In the genomic region with DNA sequence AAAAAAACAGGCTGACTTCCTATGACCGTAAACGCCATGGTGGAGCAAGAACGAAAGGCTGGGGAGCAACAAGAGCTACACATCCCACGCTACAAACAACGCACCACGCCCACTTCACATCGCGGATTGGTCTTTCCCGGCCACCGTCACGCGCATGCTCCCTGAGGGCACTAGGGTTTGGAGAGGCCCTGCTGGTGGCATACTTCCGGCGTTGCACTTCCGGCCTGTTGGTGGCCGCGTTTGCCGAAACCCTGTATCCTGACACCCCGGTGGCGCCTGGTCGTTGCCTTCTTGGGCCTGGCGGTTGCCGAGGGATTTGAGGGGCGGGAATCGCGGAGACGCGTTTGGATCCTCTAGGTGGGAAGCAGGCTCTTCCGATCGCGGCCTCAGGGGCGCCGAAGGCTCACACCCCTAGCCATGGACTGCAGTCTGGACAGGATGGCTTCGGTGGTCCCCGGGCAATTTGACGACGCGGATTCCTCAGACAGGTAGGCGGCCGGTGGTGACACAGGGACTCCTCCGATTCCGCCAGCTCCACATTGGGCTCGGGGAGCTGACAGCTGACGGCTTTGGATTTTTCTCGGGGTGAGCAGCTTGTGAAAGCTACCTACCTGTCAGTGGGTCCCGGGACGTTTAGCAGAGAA, we compare ENCODE assay signal across 8 mouse cellular contexts. TPM values are rescaled to one million over a fixed set of nuclear protein-coding genes. Genes with fewer than 3 reads are reported as not detected.
A peak's percentile ranks its signal among the peaks of the same experiment; 100 is the strongest.
DNase-seq lines count a peak whose midpoint lies in the region; ATAC-seq and TF ChIP-seq lines count a peak whose summit lies in the region.

TSS of gene Cage1 (minus strand) at position 26 of the 644 bp plus-strand sequence.

- no peak for TF ChIP-seq RAD21 in MEL (IDR thresholded peaks at IDR 0.05; ENCODE audit: low read depth, low read length)

- DNase-seq in MEL (ENCODE audit: low read depth, low spot score): peak; percentile 98
- DNase-seq in cerebellum, adult 2 months: peak; percentile 97 to 99
- peak; percentile 99 for DNase-seq in forebrain, postnatal 0 days
- peak; percentile 97 for DNase-seq in heart, postnatal 4 days
- peak; percentile 96 to 98 for DNase-seq in layer of hippocampus, adult 8-10 months (ENCODE audit: low spot score in 2 of 2)
- peak; percentile 94 for DNase-seq in ovary, adult 18-20 months (ENCODE audit: low spot score)
- DNase-seq in thymus, postnatal 0 days (ENCODE audit: low spot score): peak; percentile 98

- no peaks in the 10 kb centered on the region for H3K27me3 ChIP-seq in MEL (ENCODE audit: control insufficient read depth in 1 of 2, insufficient read depth in 2 of 2, low read length in 2 of 2)
- no peaks in the 10 kb centered on the region for H3K27me3 ChIP-seq in cerebellum, adult 2 months (ENCODE audit: control insufficient read depth, insufficient read depth, low read length)
- H3K27me3 ChIP-seq in forebrain, postnatal 0 days (ENCODE audit: insufficient read depth, low read length): no peaks in the 10 kb centered on the region
- H3K27me3 ChIP-seq in lung, embryonic 15.5 days: no peaks in the 10 kb centered on the region

- H3K27ac ChIP-seq in MEL (ENCODE audit: control insufficient read depth, low read depth, low read length): peak within 1 kb of the TSS; percentile 80
- H3K27ac ChIP-seq in cerebellum, adult 2 months (ENCODE audit: insufficient read depth, low read length): peak within 1 kb of the TSS; percentile 31; the same call in 1 of the 2 replicates
- H3K27ac ChIP-seq in forebrain, postnatal 0 days (ENCODE audit: low read depth, low read length): peak within 1 kb of the TSS; percentile 81
- H3K27ac ChIP-seq in lung, embryonic 15.5 days: peak within 1 kb of the TSS; percentile 74

- TF ChIP-seq EP300 in MEL (IDR thresholded peaks at IDR 0.05; ENCODE audit: low read depth in 1 of 2, low read length in 2 of 2): no peak; a peak in 1 of 4 replicates

- under 1% methylated on average over 47 of the region's 47 CpGs for whole genome bisulfite sequencing in cerebellum, adult 2 months
- under 1% methylated on average over 47 of the region's 47 CpGs for WGBS in forebrain, postnatal 0 days
- WGBS in lung, embryonic 15.5 days: under 1% methylated on average over 47 of the region's 47 CpGs

- H3K4me1 ChIP-seq in MEL (ENCODE audit: control insufficient read depth in 1 of 2, insufficient read depth in 2 of 2, low read length in 2 of 2): peaks cover 2 to 9% of the 10 kb centered on the region in 2 experiments; a peak in 3 of 4 replicates
- H3K4me1 ChIP-seq in cerebellum, adult 2 months (ENCODE audit: control insufficient read depth, insufficient read depth, low read length): no peaks in the 10 kb centered on the region
- peaks cover 10% of the 10 kb centered on the region; the same call in 1 of the 2 replicates for H3K4me1 ChIP-seq in forebrain, postnatal 0 days (ENCODE audit: insufficient read depth)
- H3K4me1 ChIP-seq in lung, embryonic 15.5 days: peaks cover 14% of the 10 kb centered on the region

- TF ChIP-seq CTCF in MEL (IDR thresholded peaks at IDR 0.05 in 2 of 3, conservative IDR thresholded peaks at IDR 0.05 in 1 of 3; ENCODE audit: control insufficient read depth in 1 of 3, insufficient read depth in 1 of 3, low read depth in 2 of 3, low read length in 3 of 3, poor library complexity in 1 of 3, severe bottlenecking in 1 of 3): no peak
- peak; percentile 12; the same call in 1 of the 2 replicates for TF ChIP-seq CTCF in cerebellum, adult 2 months (IDR thresholded peaks at IDR 0.05; ENCODE audit: borderline replicate concordance, insufficient read depth, low read depth, low read length)
- TF ChIP-seq CTCF in forebrain, postnatal 0 days (IDR thresholded peaks at IDR 0.05; ENCODE audit: low read depth): peak; percentile 64

- no peaks in the 10 kb centered on the region for H3K9me3 ChIP-seq in MEL (replicated peaks; ENCODE audit: insufficient read depth, low read length)
- H3K9me3 ChIP-seq in forebrain, postnatal 0 days (ENCODE audit: low read length): no peaks in the 10 kb centered on the region
- H3K9me3 ChIP-seq in lung, embryonic 15.5 days: no peaks in the 10 kb centered on the region

- TF ChIP-seq POLR2A in MEL (IDR thresholded peaks at IDR 0.05; ENCODE audit: control insufficient read depth in 1 of 2, insufficient read depth in 1 of 2, low read depth in 1 of 2, low read length in 2 of 2, poor library complexity in 1 of 2): peak; percentile 78 to 89
- peak; percentile 88 for TF ChIP-seq POLR2A in cerebellum, adult 2 months (IDR thresholded peaks at IDR 0.05; ENCODE audit: borderline replicate concordance, insufficient read depth, low read length)

- peak within 1 kb of the TSS; percentile 76 to 87 for H3K4me3 ChIP-seq in MEL (ENCODE audit: control insufficient read depth in 1 of 2, insufficient read depth in 1 of 2, low read depth in 2 of 2, low read length in 2 of 2)
- peak within 1 kb of the TSS; percentile 80 for H3K4me3 ChIP-seq in cerebellum, adult 2 months (replicated peaks; ENCODE audit: insufficient read depth, low read depth, low read length)
- H3K4me3 ChIP-seq in forebrain, postnatal 0 days (ENCODE audit: low read depth, low read length): peak within 1 kb of the TSS; percentile 88
- peak within 1 kb of the TSS; percentile 77 for H3K4me3 ChIP-seq in lung, embryonic 15.5 days

- peaks cover 31% of the 10 kb centered on the region for H3K79me2 ChIP-seq in MEL (ENCODE audit: control insufficient read depth, insufficient read depth, low read length, poor library complexity)

- H3K4me2 ChIP-seq in forebrain, postnatal 0 days (ENCODE audit: low read depth): peak within 1 kb of the TSS; percentile 81
- peak within 1 kb of the TSS; percentile 88 for H3K4me2 ChIP-seq in lung, embryonic 15.5 days

- ATAC-seq in forebrain, postnatal 0 days: peak; percentile 99
- ATAC-seq in lung, embryonic 15.5 days (ENCODE audit: borderline replicate concordance, extremely low read depth, low FRiP score, low TSS enrichment): peak; percentile 95

- peak within 1 kb of the TSS; percentile 88 for H3K9ac ChIP-seq in MEL (ENCODE audit: control insufficient read depth, low read depth, low read length, poor library complexity, severe bottlenecking)
- peak within 1 kb of the TSS; percentile 76 for H3K9ac ChIP-seq in forebrain, postnatal 0 days
- H3K9ac ChIP-seq in lung, embryonic 15.5 days: peak within 1 kb of the TSS; percentile 83

- H3K36me3 ChIP-seq in MEL (ENCODE audit: control insufficient read depth in 1 of 2, insufficient read depth in 2 of 2, low read length in 2 of 2): peaks cover 9 to 20% of the 10 kb centered on the region in 2 experiments
- H3K36me3 ChIP-seq in forebrain, postnatal 0 days (ENCODE audit: insufficient read depth): peaks cover 20% of the 10 kb centered on the region
- peaks cover 21% of the 10 kb centered on the region for H3K36me3 ChIP-seq in lung, embryonic 15.5 days

TF ChIP-seq in MEL, 35 proteins besides CTCF, POLR2A, EP300 and RAD21 (continues in another document):
- no peak for TF ChIP-seq MYB (IDR thresholded peaks at IDR 0.05; ENCODE audit: low read depth, low read length)
- TF ChIP-seq JUND (IDR thresholded peaks at IDR 0.05; ENCODE audit: low read depth, low read length): no peak
- no peak for TF ChIP-seq MEF2A (IDR thresholded peaks at IDR 0.05; ENCODE audit: extremely low read depth, insufficient replicate concordance, low read depth, low read length, poor library complexity, severe bottlenecking)
- no peak for TF ChIP-seq CHD2 (IDR thresholded peaks at IDR 0.05; ENCODE audit: low read length)
- TF ChIP-seq E2F4 (IDR thresholded peaks at IDR 0.05; ENCODE audit: borderline replicate concordance, low read depth, low read length): no peak
- 0 out of 2 replicates have a peak, but pooled peaks have one; percentile 25 for TF ChIP-seq RCOR1 (IDR thresholded peaks at IDR 0.05; ENCODE audit: low read depth, low read length)
- peak; percentile 94 for TF ChIP-seq MYC (IDR thresholded peaks at IDR 0.05; ENCODE audit: low read depth, low read length)
- peak; percentile 70 for TF ChIP-seq TCF12 (IDR thresholded peaks at IDR 0.05; ENCODE audit: low read depth, low read length)
- TF ChIP-seq ZMIZ1 (IDR thresholded peaks at IDR 0.05; ENCODE audit: low read depth, low read length): peak; percentile 72; the same call in 1 of the 2 replicates
- peak; percentile 65; the same call in 1 of the 2 replicates for TF ChIP-seq POLR2AphosphoS2 (IDR thresholded peaks at IDR 0.05; ENCODE audit: low read length)
- TF ChIP-seq GABPA (IDR thresholded peaks at IDR 0.05; ENCODE audit: low read depth, low read length): no peak
- no peak for TF ChIP-seq POLR2AphosphoS5 (IDR thresholded peaks at IDR 0.05; ENCODE audit: borderline replicate concordance, low read depth, low read length)
- no peak for TF ChIP-seq ZKSCAN1 (IDR thresholded peaks at IDR 0.05; ENCODE audit: low read depth, low read length)
- peak; percentile 17; the same call in 1 of the 2 replicates for TF ChIP-seq SMC3 (IDR thresholded peaks at IDR 0.05; ENCODE audit: low read depth, low read length)
- peak; percentile 96 for TF ChIP-seq HCFC1 (IDR thresholded peaks at IDR 0.05; ENCODE audit: low read depth, low read length)
- no peak for TF ChIP-seq CHD1 (IDR thresholded peaks at IDR 0.05; ENCODE audit: low read depth, low read length)
- TF ChIP-seq MAX (IDR thresholded peaks at IDR 0.05; ENCODE audit: low read length): peak; percentile 86
- peak; percentile 90 for TF ChIP-seq KAT2A (conservative IDR thresholded peaks at IDR 0.05; ENCODE audit: low read depth, low read length)
- TF ChIP-seq SIN3A (IDR thresholded peaks at IDR 0.05; ENCODE audit: low read length): peak; percentile 99
- TF ChIP-seq ELF1 (IDR thresholded peaks at IDR 0.05; ENCODE audit: low read depth, low read length): peak; percentile 96
- TF ChIP-seq USF1 (IDR thresholded peaks at IDR 0.05; ENCODE audit: low read depth, low read length): peak; percentile 33; the same call in 1 of the 2 replicates
- peak; percentile 90 for TF ChIP-seq TBP (IDR thresholded peaks at IDR 0.05; ENCODE audit: low read depth, low read length)
- TF ChIP-seq NRF1 (IDR thresholded peaks at IDR 0.05; ENCODE audit: insufficient read depth, low read depth, low read length, poor library complexity, severe bottlenecking): peak; percentile 98

RNA-seq across cellular contexts. Expression of gene Cage1, which starts in this region (rescaled TPM):
- total RNA-seq in MEL (2012; rRNA removed): 1.0 and 1.1 TPM in 2 replicates
- under 1 TPM in 1 of 2 experiments, not detected in 1; 0.78 TPM for polyA plus RNA-seq in MEL (2012; ENCODE audit: insufficient read depth in 1 of 2, insufficient read length in 2 of 2, low read depth in 1 of 2, low replicate concordance in 2 of 2, missing spikeins in 1 of 2)
- 0.73 and 0.82 TPM in 2 replicates for polyA plus RNA-seq in cerebellum, adult 2 months (2012; rRNA removed)
- total RNA-seq in forebrain, postnatal 0 days (2014; rRNA removed): 3.2 and 5.7 TPM in 2 replicates
- 2.2 and 3.0 TPM in 2 replicates for polyA plus RNA-seq in forebrain, postnatal 0 days (2015; fragmentation: Nextera tagmentation; extraction: Ambion mirVana)
- total RNA-seq in heart, postnatal 4 days (2021): 1 to 10 TPM; 1.9 to 2.2 TPM
- total RNA-seq in layer of hippocampus, adult 8-10 months (2022): 1 to 10 TPM; 4.5 to 8.5 (median 6.7) TPM
- 0.87 and 1.1 TPM in 2 replicates for polyA plus RNA-seq in lung, embryonic 15.5 days (2015; fragmentation: Nextera tagmentation; extraction: Ambion mirVana)
- 1.0 and 1.2 TPM in 2 replicates for polyA plus RNA-seq in thymus, postnatal 0 days (2015; fragmentation: Nextera tagmentation; extraction: Ambion mirVana)

Comparison
In these comparisons a context has a peak if more than half of its experiments do, and no peak if none do; other contexts are left out.
1. Peak in every context shown above with its lines: DNase-seq, ATAC-seq, H3K4me3 ChIP-seq and H3K27ac ChIP-seq.
2. Peak in DNase-seq, H3K4me3 ChIP-seq and H3K27ac ChIP-seq in cerebellum, adult 2 months; RNA of the gene not detected or under 1 TPM.
3. H3K27ac ChIP-seq: peak in every context shown above with its lines; median percentile 81 in forebrain, postnatal 0 days; 80 in MEL; 74 in lung, embryonic 15.5 days; 31 in cerebellum, adult 2 months.
4. CTCF ChIP-seq: peak in cerebellum, adult 2 months (single experiment) and forebrain, postnatal 0 days (single experiment); none in MEL (0 of 3).